Mouse (Mus musculus): ENCODE measurements at regions not wholly inside any gene's neighbourhood (a gene's known extent, or its start where the extent isn't known, plus 50 kb on each side); places are given as distances from the start of the nearest gene placed in this dataset.
A peak's percentile ranks its signal among the peaks of the same experiment; 100 is the strongest.

DNA sequence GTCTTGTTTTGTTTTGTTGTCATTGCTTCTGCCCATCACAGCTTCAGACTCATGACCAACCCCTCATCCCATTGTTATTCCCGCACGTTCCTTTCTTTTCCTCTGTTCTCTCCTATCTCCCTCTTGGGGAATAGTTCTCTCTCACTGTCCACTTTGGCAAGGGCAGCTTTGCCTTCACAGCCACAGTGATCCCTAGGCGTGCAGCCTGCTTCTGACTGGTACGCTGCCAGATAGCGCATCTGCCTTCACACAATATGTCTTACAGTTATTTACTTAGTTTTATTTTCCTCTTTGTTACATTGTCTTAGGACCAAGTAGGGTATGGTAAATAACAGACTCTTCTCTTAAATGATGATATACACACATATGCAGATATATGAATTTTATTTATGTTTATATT is 122.9 kb downstream of the Sem1 start:
- no peak for ATAC-seq (ENCODE audit: low FRiP score, low read depth)
- no peak overlapping the region for H3K9ac ChIP-seq
- H3K4me2 ChIP-seq (replicated peaks), result no peak overlapping the region

DNA sequence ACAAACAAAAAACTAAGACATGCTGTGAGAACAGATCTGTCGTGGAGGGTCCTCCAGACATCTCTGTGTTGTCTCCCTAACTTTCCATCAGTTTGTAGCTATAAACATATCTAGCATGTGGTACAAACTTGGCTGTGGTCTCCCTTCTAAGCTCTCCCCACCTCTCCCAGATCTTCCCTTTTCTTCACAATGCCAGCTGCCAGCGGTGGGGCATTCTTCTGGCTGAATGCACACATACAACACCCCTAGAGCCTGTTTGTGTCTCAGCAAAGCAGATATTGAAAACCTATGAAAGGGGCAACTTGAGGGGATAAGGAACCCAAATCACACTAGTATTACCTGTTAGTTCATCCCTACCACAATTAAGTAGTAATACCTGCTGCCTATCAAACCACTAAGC is 124.1 kb downstream of the Sem1 start:
- Histone ChIP-seq H3K9ac (no peak overlapping the region), H3K9me3 (no peaks in the 10 kb centered on the region), H3K4me1 (no peaks in the 10 kb centered on the region), H3K4me2 (replicated peaks) (no peak overlapping the region), H3K4me3 (no peak overlapping the region), H3K27me3 (replicated peaks) (no peaks in the 10 kb centered on the region), H3K36me3 (no peaks in the 10 kb centered on the region), H3K27ac (no peak overlapping the region)
- WGBS, result 55% methylated on average over 2 of the region's 2 CpGs
- ATAC-seq (ENCODE audit: low FRiP score, low read depth), result no peak

More for the DNA sequence above, 122.9 kb downstream of the Sem1 start:
- H3K36me3 ChIP-seq, result no peaks in the 10 kb centered on the region
- no peaks in the 10 kb centered on the region for H3K9me3 ChIP-seq
- no peak overlapping the region for H3K4me3 ChIP-seq
- H3K4me1 ChIP-seq, result peaks cover 5% of the 10 kb centered on the region; the same call in 1 of the 2 replicates
- WGBS, result 78% methylated on average over 5 of the region's 5 CpGs
- H3K27ac ChIP-seq, result no peak overlapping the region
- no peaks in the 10 kb centered on the region for H3K27me3 ChIP-seq (replicated peaks)

DNA sequence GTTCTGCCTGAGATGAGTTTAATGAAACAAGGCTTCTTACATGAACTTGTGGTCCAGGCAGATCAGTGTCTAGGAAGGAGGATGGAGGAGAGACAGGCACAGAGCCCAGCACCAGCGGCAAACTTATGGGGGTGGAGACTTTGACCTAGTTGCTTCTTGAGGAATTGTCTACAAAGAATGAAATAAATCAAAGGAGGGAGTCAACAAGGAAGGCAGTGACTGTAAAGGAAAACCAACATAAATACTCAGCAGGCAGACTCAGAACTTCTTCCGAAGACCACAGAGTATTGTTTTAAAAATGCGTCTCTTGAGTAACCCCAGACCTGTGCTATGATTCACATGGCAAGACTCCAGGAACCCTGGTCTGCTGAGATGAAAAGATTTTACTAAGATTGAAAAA is 143.6 kb downstream of the Sem1 start:
- H3K4me1 ChIP-seq, result no peaks in the 10 kb centered on the region
- no peak overlapping the region for H3K9ac ChIP-seq
- H3K4me3 ChIP-seq, result no peak overlapping the region
- H3K9me3 ChIP-seq, result no peaks in the 10 kb centered on the region
- no peaks in the 10 kb centered on the region for H3K36me3 ChIP-seq
- 70% methylated on average over 3 of the region's 3 CpGs for WGBS
- H3K27ac ChIP-seq, result no peak overlapping the region
- H3K27me3 ChIP-seq (replicated peaks), result no peaks in the 10 kb centered on the region
- ATAC-seq (ENCODE audit: low FRiP score, low read depth), result no peak
- H3K4me2 ChIP-seq (replicated peaks), result no peak overlapping the region

DNA sequence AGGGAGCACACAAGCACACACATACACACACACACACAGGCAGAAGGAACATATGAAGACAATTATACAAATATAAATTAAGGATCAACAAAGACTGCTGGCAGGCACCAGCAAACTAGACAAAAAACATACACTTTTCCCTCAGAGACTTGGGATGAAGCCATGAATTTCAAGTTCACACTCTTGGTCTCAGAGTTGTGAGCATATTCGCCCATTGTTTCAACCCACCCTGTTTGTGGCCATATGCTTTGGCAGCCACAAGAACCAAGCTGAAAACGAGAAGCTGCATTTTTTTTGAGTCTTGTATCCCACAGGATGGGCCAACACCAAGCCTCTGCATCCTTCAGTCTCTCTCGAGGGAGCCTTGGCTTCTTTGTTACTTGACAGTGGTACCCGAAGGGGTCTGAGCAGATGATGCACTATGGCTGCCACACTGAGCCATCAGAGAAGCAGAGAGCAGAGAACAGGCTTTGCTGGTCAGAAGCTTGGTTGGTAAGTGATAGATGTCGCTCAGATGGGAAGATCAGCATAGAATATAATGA is 144.1 kb downstream of the Sem1 start:
- H3K4me3 ChIP-seq, result no peak overlapping the region
- no peak for ATAC-seq (ENCODE audit: low FRiP score, low read depth)
- H3K27ac ChIP-seq, result no peak overlapping the region
- H3K9me3 ChIP-seq, result no peaks in the 10 kb centered on the region
- no peaks in the 10 kb centered on the region for H3K36me3 ChIP-seq
- WGBS, result 77% methylated on average over 5 of the region's 5 CpGs
- no peak overlapping the region for H3K4me2 ChIP-seq (replicated peaks)
- no peak overlapping the region for H3K9ac ChIP-seq
- H3K4me1 ChIP-seq, result no peaks in the 10 kb centered on the region
- no peaks in the 10 kb centered on the region for H3K27me3 ChIP-seq (replicated peaks)

DNA sequence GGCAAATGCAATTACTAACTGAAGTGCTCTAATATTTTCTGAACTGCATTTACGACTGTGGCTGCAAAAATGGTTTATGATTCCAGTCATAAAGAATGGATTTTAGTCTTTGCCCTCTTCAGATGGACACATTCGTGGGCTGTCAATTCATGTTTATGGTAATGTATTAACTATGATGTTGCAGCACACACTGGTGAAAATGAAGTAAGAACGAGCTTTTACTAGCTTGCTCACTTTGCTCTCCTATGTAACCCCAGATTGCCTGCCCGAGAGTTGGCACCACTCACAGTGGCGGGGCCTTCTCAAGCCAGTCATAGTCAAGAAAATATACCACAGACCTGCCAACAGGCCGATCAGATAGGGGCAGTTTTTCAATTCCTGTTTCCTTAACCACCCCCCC is 145.3 kb downstream of the Sem1 start:
- Histone ChIP-seq H3K4me3 (no peak overlapping the region), H3K4me2 (replicated peaks) (no peak overlapping the region), H3K9me3 (no peaks in the 10 kb centered on the region), H3K4me1 (no peaks in the 10 kb centered on the region), H3K9ac (no peak overlapping the region), H3K27me3 (replicated peaks) (no peaks in the 10 kb centered on the region), H3K36me3 (no peaks in the 10 kb centered on the region), H3K27ac (no peak overlapping the region)
- 86% methylated on average over 6 of the region's 6 CpGs for WGBS
- no peak for ATAC-seq (ENCODE audit: low FRiP score, low read depth)

DNA sequence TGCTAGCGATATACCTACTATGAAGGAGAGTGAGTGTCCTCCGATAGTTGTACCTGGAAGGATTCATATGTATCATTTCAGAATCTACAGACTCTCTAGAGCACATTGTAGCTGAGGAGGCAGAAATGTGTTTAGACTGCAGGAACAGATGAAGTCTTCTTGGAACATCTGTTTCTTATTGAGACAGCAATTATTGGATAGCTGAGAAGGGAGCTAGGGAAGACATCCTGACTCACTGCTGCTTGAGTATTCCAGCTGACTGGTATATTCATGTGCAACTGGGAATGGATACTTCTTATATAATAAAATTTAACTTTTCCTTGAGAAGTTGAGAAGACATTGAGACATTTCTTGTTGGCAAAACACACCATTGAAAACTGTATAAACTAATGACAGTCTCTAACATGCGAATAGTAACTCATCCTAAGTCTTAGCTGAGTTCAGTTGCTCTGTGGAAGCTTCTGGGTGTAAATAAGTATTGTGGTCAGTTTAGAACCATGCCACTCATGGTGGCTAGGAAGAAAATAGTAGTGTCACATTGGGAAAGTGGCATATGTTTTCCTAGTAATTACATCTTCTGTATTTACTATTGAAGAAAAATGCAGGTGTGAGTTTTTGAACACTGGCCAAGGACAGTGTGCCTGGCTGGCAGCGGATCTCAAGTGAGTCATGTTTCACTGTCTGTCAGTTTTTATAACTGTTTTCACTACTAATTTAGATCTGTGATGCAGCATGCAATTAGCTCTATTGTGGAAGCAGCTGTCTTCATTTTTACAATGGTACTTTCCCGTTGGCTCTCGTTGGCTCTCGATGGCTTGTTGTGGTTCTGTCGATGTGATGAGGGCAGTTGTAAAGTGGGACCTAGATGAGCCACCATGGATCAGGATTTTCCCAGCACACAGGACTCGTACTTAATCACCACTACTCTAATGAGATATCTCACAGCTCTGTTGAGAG is 163.5 kb downstream of the Sem1 start:
- H3K27me3 ChIP-seq (replicated peaks), result no peaks in the 10 kb centered on the region
- no peak overlapping the region for H3K4me2 ChIP-seq (replicated peaks)
- no peak overlapping the region for H3K4me3 ChIP-seq
- no peaks in the 10 kb centered on the region for H3K9me3 ChIP-seq
- H3K36me3 ChIP-seq, result no peaks in the 10 kb centered on the region
- H3K27ac ChIP-seq, result no peak overlapping the region
- ATAC-seq (ENCODE audit: low FRiP score, low read depth), result no peak; the same call in 1 of the 2 replicates
- H3K4me1 ChIP-seq, result no peaks in the 10 kb centered on the region
- H3K9ac ChIP-seq, result no peak overlapping the region
- 65% methylated on average over 9 of the region's 9 CpGs for whole genome bisulfite sequencing

DNA sequence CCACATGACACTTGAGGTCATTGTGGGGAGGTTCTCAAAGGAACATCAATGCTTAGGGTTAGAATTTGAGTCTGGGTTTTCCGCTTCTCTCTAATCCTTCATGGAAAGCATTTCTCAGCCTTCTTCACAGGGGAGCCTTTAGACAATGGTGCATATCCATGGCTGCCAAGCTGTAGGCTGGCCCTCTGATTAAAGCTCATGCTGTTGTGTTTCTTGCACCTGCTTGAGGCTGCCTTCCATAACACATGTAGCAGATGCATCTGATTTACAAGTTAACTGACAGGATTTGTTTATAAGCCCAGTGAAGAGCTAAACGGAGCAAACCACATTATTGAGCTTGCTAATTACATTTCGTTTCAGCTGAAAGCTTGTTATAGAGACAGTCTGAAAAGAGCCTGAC is 180.5 kb downstream of the Sem1 start:
- no peak for ATAC-seq (ENCODE audit: low FRiP score, low read depth)
- Histone ChIP-seq H3K4me3 (no peak overlapping the region), H3K4me2 (replicated peaks) (no peak overlapping the region), H3K4me1 (no peaks in the 10 kb centered on the region), H3K9ac (no peak overlapping the region), H3K9me3 (no peaks in the 10 kb centered on the region), H3K36me3 (no peaks in the 10 kb centered on the region), H3K27me3 (replicated peaks) (no peaks in the 10 kb centered on the region), H3K27ac (no peak overlapping the region)
- WGBS, result 64% methylated on average over 3 of the region's 3 CpGs

DNA sequence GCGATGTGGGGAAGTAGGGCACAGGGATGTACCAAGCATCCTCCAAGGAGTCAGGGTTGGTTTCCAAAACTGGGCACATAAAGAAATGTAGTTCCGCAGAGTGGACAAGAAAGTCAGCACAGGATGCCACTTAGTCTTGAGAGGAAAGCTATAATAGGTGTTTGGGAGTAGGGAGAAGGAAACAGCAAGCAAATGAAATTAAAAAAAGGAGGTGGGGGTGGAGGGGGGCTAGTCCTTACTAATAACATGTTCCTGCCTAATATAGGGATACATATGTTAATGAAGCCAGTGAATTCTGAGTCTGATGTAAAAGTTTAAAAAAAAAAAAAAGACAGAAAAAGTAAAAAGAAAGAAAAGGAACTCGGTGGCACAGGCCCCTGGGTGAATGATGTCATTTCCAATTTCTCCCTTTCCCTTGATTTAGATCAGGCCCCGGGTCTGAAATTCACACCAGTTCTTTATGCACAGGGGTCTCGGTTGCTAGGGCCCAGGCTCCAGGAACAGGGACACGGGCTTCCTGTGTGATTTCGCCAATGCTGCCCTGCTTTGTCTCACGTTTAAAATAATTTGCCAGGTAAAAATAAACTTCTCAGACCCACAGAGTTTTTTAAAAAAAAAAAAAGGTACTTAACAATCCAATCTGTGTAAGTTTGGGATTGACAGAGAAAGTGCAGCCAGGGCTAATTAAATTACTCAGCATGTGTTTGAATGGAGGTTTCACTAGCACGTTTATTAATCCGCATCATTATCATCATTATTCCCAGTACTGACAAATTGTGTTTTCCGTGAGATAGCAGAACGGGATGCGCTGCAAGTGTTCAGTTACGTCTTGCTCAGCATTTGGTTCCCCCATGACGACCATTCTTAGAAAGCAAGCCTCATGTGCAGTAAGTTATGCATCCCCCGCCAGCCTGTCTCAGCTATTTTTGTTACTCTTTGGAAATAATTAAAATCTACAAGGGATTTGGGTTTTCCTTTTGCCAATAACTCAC is 172.8 kb upstream of the Slc25a13 start:
- Histone ChIP-seq H3K4me2 (replicated peaks) (no peak overlapping the region), H3K4me1 (peaks cover 6% of the 10 kb centered on the region; the same call in 1 of the 2 replicates), H3K9ac (no peak overlapping the region), H3K27me3 (replicated peaks) (no peaks in the 10 kb centered on the region), H3K27ac (no peak overlapping the region), H3K9me3 (no peaks in the 10 kb centered on the region), H3K4me3 (no peak overlapping the region), H3K36me3 (no peaks in the 10 kb centered on the region)
- 71% methylated on average over 16 of the region's 16 CpGs for WGBS
- no peak for ATAC-seq (ENCODE audit: low FRiP score, low read depth)

DNA sequence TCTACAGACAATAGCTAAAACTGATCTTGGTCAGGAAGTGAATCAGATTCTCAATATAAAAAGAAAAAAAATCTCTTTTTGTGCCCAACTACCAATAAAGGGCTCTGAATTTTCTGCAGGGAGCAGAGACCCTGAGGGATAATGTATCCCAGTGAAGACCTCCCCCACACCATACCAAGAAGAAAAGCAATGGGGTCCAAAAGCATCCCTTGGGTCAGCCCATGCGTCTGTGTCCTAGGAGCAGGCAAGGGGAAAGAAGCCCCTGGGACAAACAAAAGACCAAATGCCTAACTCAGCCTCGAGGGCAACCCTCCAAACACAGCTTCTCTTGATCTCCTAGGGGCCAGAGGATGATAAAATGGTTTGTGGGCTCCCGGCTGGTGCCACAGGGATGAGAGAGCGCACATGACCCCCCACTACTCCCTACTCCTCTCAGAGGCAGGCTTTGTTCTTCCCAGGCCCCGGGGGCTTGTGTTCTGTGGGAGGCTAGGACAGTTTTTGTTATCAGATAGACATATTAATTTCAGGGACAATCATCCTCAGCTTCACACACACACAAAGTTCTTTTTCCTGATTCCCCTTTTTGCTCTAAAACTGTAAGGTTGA is 172.0 kb upstream of the Slc25a13 start:
- Histone ChIP-seq H3K9me3 (no peaks in the 10 kb centered on the region), H3K4me2 (replicated peaks) (no peak overlapping the region), H3K27ac (no peak overlapping the region), H3K9ac (no peak overlapping the region), H3K36me3 (no peaks in the 10 kb centered on the region), H3K4me3 (no peak overlapping the region), H3K27me3 (replicated peaks) (no peaks in the 10 kb centered on the region), H3K4me1 (peaks cover 6% of the 10 kb centered on the region; the same call in 1 of the 2 replicates)
- ATAC-seq (ENCODE audit: low FRiP score, low read depth), result 0 out of 2 replicates have a peak, but pooled peaks have one; percentile 50
- 16% methylated on average over 5 of the region's 5 CpGs for WGBS

DNA sequence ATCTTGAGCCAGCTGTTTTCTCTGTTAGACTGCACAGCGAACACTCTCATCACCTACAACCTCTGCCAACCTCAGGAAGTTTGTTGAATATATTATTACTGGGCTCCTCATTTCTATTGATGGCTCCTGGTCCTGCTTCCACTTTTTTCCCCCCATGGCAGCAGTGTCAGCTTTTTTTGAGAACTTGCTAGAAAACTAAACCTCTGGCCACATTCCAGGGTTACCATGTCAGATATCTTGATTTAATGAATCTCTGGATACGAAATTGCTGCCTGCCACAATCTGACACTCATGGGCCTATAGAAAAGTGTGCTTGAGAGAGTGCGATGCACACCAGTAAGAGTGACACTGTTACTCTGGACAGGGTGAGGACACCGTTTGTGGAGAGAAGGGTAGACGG is 170.6 kb upstream of the Slc25a13 start:
- H3K4me3 ChIP-seq, result no peak overlapping the region
- no peak overlapping the region for H3K9ac ChIP-seq
- WGBS, result 82% methylated on average over 5 of the region's 5 CpGs
- peaks cover 6% of the 10 kb centered on the region; the same call in 1 of the 2 replicates for H3K4me1 ChIP-seq
- H3K9me3 ChIP-seq, result no peaks in the 10 kb centered on the region
- no peaks in the 10 kb centered on the region for H3K27me3 ChIP-seq (replicated peaks)
- no peak overlapping the region for H3K4me2 ChIP-seq (replicated peaks)
- ATAC-seq (ENCODE audit: low FRiP score, low read depth), result no peak
- no peaks in the 10 kb centered on the region for H3K36me3 ChIP-seq
- no peak overlapping the region for H3K27ac ChIP-seq

DNA sequence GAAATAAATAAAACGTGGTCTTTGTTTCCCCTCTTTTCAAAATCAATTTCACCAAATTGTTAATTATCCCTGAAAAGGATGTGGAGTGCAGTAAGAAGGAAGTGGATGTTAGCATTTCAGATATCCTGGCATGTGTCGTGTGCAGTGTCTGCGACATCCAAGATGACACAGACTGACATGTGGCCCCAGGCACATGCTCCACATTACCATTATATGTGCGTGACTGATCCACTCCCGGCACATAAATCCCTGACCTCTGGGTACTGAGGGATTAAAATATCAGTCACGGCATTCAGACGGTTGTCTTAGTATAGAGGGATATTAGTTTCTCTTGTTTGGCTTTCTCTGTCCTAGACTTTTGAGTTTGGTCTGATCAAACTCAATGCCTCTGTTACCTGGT is 168.0 kb upstream of the Slc25a13 start:
- H3K4me1 ChIP-seq, result peaks cover 6% of the 10 kb centered on the region; the same call in 1 of the 2 replicates
- no peak overlapping the region for H3K4me3 ChIP-seq
- ATAC-seq (ENCODE audit: low FRiP score, low read depth), result no peak
- H3K9me3 ChIP-seq, result no peaks in the 10 kb centered on the region
- H3K27me3 ChIP-seq (replicated peaks), result no peaks in the 10 kb centered on the region
- 70% methylated on average over 7 of the region's 7 CpGs for WGBS
- H3K9ac ChIP-seq, result no peak overlapping the region
- H3K4me2 ChIP-seq (replicated peaks), result no peak overlapping the region
- no peak overlapping the region for H3K27ac ChIP-seq
- no peaks in the 10 kb centered on the region for H3K36me3 ChIP-seq
